ENCODE assay signal across 9 mouse cellular contexts in genomic region chr7:16263015-16263787, GRCm38 (mm10). TPM values are rescaled to one million over a fixed set of nuclear protein-coding genes. Genes with fewer than 3 reads are reported as not detected.
DNase-seq lines count a peak whose midpoint lies in the region; ATAC-seq lines count a peak whose summit lies in the region.
"Had no signal": no experiment of that assay in that cellular context is flagged by ENCODE, and none has a peak within 500 bp of the region (broad histone marks: within the 10 kb centered on the region; RNA-seq: fewer than 3 reads in every experiment).

No protein-coding gene starts in this region.

- ATAC-seq in heart, embryonic 11.5 days (replicated peaks; ENCODE audit: insufficient number of reproducible peaks, low FRiP score, low TSS enrichment), result no peak

- intact Hi-C loops in gastrocnemius, postnatal 14 days (cut with DNase I; ENCODE audit: low total_unique reads), result loop anchor here (2.0 kb wide), 1 partner anchor 70 kb away; no protein-coding TSS in a partner anchor

- no peak overlapping the region for H3K4me3 ChIP-seq in heart, embryonic 11.5 days (ENCODE audit: low read depth, low read length)
- H3K4me3 ChIP-seq: megakaryocyte, embryonic 14.5 days had no signal

- H3K27ac ChIP-seq in heart, embryonic 11.5 days (ENCODE audit: low read depth, low read length), result no peak overlapping the region

- no peaks in the 10 kb centered on the region for H3K4me1 ChIP-seq in heart, embryonic 11.5 days (ENCODE audit: control insufficient read depth, insufficient read depth, low read length)

- no peaks in the 10 kb centered on the region for H3K36me3 ChIP-seq in heart, embryonic 11.5 days (ENCODE audit: control insufficient read depth, insufficient read depth, low read length)

- 0 out of 2 replicates have a peak, but pooled peaks cover 5% of the 10 kb centered on the region for H3K9me3 ChIP-seq in heart, embryonic 11.5 days (replicated peaks; ENCODE audit: control insufficient read depth, low read length)
- H3K9me3 ChIP-seq: megakaryocyte, embryonic 14.5 days had no signal

- peak; percentile 68 for DNase-seq in heart, adult 8-10 months (ENCODE audit: low spot score)
- peak; percentile 77 for DNase-seq in MEL-GATA-1-ER (ENCODE audit: extremely low read depth, low read depth)
- DNase-seq in cerebellum, adult 8-10 months, result peak; percentile 78
- peak; percentile 81 for DNase-seq in gastrocnemius, postnatal 14 days
- peak; percentile 50 to 86 for DNase-seq in layer of hippocampus, adult 18-20 months (ENCODE audit: low spot score in 2 of 2)
- peak; percentile 95 for DNase-seq in lung, postnatal 36 days
- DNase-seq in spleen, postnatal 10 days (ENCODE audit: low spot score in 2 of 2), result peak; percentile 70 to 90

- 28% methylated on average over 8 of the region's 8 CpGs for WGBS in heart, embryonic 11.5 days (ENCODE audit: insufficient replicate concordance)

- no peak overlapping the region for H3K4me2 ChIP-seq in heart, embryonic 11.5 days

- H3K9ac ChIP-seq in heart, embryonic 11.5 days (ENCODE audit: low read depth, low read length), result no peak overlapping the region

- H3K27me3 ChIP-seq in heart, embryonic 11.5 days (ENCODE audit: control insufficient read depth, insufficient read depth, low read length), result no peaks in the 10 kb centered on the region
- H3K27me3 ChIP-seq: megakaryocyte, embryonic 14.5 days had no signal

RNA-seq across cellular contexts. Expression of gene C5ar1, which starts 3.9 kb away (rescaled TPM):
- 1 to 10 TPM; 4.1 to 5.5 (median 5.1) TPM for total RNA-seq in heart, adult 8-10 months (2022)
- polyA plus RNA-seq in heart, embryonic 11.5 days (2014; fragmentation: Nextera tagmentation; extraction: Ambion mirVana), result 0.74 and 1.5 TPM in 2 replicates
- 1 to 10 TPM; 2.6 to 3.1 TPM for total RNA-seq in gastrocnemius, postnatal 14 days (2021)
- total RNA-seq in layer of hippocampus, adult 18-20 months (2021), result 1 to 10 TPM; 1.2 to 1.6 TPM

RNA-seq across cellular contexts. Expression of gene Inafm1, which starts 10.2 kb away (rescaled TPM):
- 10 to 100 TPM; 12.3 to 18.1 (median 14.4) TPM for total RNA-seq in heart, adult 8-10 months (2022)
- 6.6 and 6.7 TPM in 2 replicates for polyA plus RNA-seq in heart, embryonic 11.5 days (2014; fragmentation: Nextera tagmentation; extraction: Ambion mirVana)
- total RNA-seq in gastrocnemius, postnatal 14 days (2021), result 10 to 100 TPM; 11.1 to 12.4 TPM
- 10 to 100 TPM; 31.9 to 34.8 TPM for total RNA-seq in layer of hippocampus, adult 18-20 months (2021)

RNA-seq across cellular contexts. Expression of gene C5ar2, which starts 19.2 kb away (rescaled TPM):
- 1 to 10 TPM; 1.0 to 1.4 (median 1.2) TPM for total RNA-seq in heart, adult 8-10 months (2022)
- polyA plus RNA-seq in heart, embryonic 11.5 days (2014; fragmentation: Nextera tagmentation; extraction: Ambion mirVana), result 0.21 and 0.34 TPM in 2 replicates
- under 1 TPM; 0.20 to 0.27 TPM for total RNA-seq in gastrocnemius, postnatal 14 days (2021)
- under 1 TPM; 0.56 to 0.67 TPM for total RNA-seq in layer of hippocampus, adult 18-20 months (2021)

RNA-seq across cellular contexts. Expression of gene Ccdc9, which starts 23.4 kb away (rescaled TPM):
- total RNA-seq in heart, adult 8-10 months (2022), result 10 to 100 TPM; 33.2 to 48.1 (median 38.1) TPM
- polyA plus RNA-seq in heart, embryonic 11.5 days (2014; fragmentation: Nextera tagmentation; extraction: Ambion mirVana), result 11.3 and 16.4 TPM in 2 replicates
- 10 to 100 TPM; 30.1 to 32.8 TPM for total RNA-seq in gastrocnemius, postnatal 14 days (2021)
- total RNA-seq in layer of hippocampus, adult 18-20 months (2021), result 10 to 100 TPM; 72.4 to 80.2 TPM

RNA-seq across cellular contexts. Expression of gene Dhx34, which starts 41.4 kb away (rescaled TPM):
- 1 to 10 TPM; 6.6 to 9.5 (median 8.0) TPM for total RNA-seq in heart, adult 8-10 months (2022)
- 7.4 and 7.8 TPM in 2 replicates for polyA plus RNA-seq in heart, embryonic 11.5 days (2014; fragmentation: Nextera tagmentation; extraction: Ambion mirVana)
- total RNA-seq in gastrocnemius, postnatal 14 days (2021), result 1 to 10 TPM; 4.2 to 4.6 TPM
- total RNA-seq in layer of hippocampus, adult 18-20 months (2021), result 10 to 100 TPM; 10.7 to 12.5 TPM
